Mouse (Mus musculus) olfactory bulb, adult 2 months (tissue): ENCODE measurements around the gene Ifi44.

ENCODE experiments used
- CTCF ChIP-seq: fragments of 200-500 bp; IDR thresholded peaks from 2 replicates; pipeline ENCODE4 v1.5.1; 2012; ENCODE audit warnings: low read depth, mild to moderate bottlenecking, low read length, moderate library complexity; ENCODE audit not compliant: insufficient read depth
- POLR2A ChIP-seq: fragments of 200-500 bp; IDR thresholded peaks from 2 replicates; pipeline ENCODE4 v1.6.1; 2012; ENCODE audit warnings: mild to moderate bottlenecking, low read depth, low read length, moderate library complexity; ENCODE audit not compliant: insufficient read depth

DNA sequence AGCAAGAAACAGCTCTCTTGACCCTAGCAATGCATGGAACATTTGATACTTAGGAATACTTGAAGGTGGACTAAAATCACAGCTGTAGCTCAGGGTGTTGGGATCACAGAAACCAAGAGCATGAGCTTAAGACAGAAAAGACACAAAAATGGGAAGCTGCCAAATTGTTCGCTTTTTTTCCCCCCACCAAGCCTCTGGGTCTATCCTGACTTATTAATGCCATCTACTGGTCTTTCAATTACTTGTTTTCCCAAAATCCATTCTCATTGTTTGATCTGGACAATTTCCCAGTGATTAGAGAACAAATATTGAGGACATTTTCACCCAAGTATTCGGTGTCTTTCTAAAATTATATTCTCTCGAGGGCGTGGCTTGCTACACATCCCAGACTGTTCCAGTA, 42.4 kb downstream of the Ifi44 start:
- TF ChIP-seq POLR2A (no peak), CTCF (no peak)
